Mouse (Mus musculus) lung, embryonic 14.5 days (tissue): ENCODE data around the gene Mybpc2. TPM values are rescaled to one million over a fixed set of nuclear protein-coding genes. Genes with fewer than 3 reads are reported as not detected.

Source experiments
- ATAC-seq: fragments of 200-750 bp; cut with Nextera tagmentation; 2 replicates; pipeline ENCODE4 v1.8.0; 2017; ENCODE audit warnings: mild to moderate bottlenecking, moderate TSS enrichment, moderate library complexity; ENCODE audit not compliant: insufficient read depth
- DNase-seq: peaks from one replicate; pipeline ENCODE4 v3.0.0-alpha.2; 2015
- H3K27ac ChIP-seq: fragments of 300-500 bp; sonication (generic); 2 replicates; pipeline ENCODE4 v1.5.1; 2014; ENCODE audit warnings: low read depth, mild to moderate bottlenecking, moderate library complexity
- H3K27me3 ChIP-seq: fragments of 300-500 bp; sonication (generic); 2 replicates; pipeline ENCODE4 v1.6.1; 2014; ENCODE audit warnings: low read length, control low read depth; ENCODE audit not compliant: insufficient read depth
- H3K36me3 ChIP-seq: fragments of 300-500 bp; sonication (generic); 2 replicates; pipeline ENCODE4 v1.6.1; 2014; ENCODE audit warnings: control low read depth; ENCODE audit not compliant: insufficient read depth
- H3K4me1 ChIP-seq: fragments of 300-500 bp; sonication (generic); 2 replicates; pipeline ENCODE4 v1.6.1; 2014; ENCODE audit warnings: antibody characterized with exemption, control low read depth; ENCODE audit not compliant: insufficient read depth
- H3K4me2 ChIP-seq: fragments of 300-500 bp; sonication (generic); 2 replicates; pipeline ENCODE4 v1.6.1; 2014; ENCODE audit warnings: mild to moderate bottlenecking
- H3K4me3 ChIP-seq: fragments of 300-500 bp; sonication (generic); 2 replicates; pipeline ENCODE4 v1.5.1; 2014; ENCODE audit warnings: low read depth, low read length
- H3K9ac ChIP-seq: fragments of 300-500 bp; sonication (generic); 2 replicates; pipeline ENCODE4 v1.6.1; 2014
- H3K9me3 ChIP-seq: fragments of 300-500 bp; sonication (generic); 2 replicates; pipeline ENCODE4 v1.6.1; 2016; ENCODE audit warnings: low read depth, low read length, control low read depth
- CTCF ChIP-seq: IDR thresholded peaks from 2 replicates; pipeline ENCODE4 v1.5.1; 2016; ENCODE audit warnings: antibody characterized with exemption, low read depth
- WGBS: fragments of 180-500 bp; shearing (Covaris S2); extraction: QIAGEN DNeasy Blood & Tissue Kit; methylation state at CpG from one replicate; pipeline ENCODE4 v1.1.7; 2014; 5-methylcytosine and 5-hydroxymethylcytosine counted together
- polyA plus RNA-seq: library from polyadenylated mRNA; unstranded; fragments of >200 nt; fragmentation: Nextera tagmentation; extraction: Ambion mirVana; gene quantifications from 2 replicates; pipeline ENCODE4 v1.2.1, GENCODE M21; 2014

Mybpc2 gene
- polyA plus RNA-seq, 1 experiment from 2014 or later, result 0.14 TPM

- no peak for DNase-seq
- H3K9ac ChIP-seq, result no peak overlapping the region
Observed at GRCm38 (mm10) chr7:44492166-44492826, 32.2 kb downstream of the Mybpc2 start.

GRCm38 (mm10) chr7:44491391-44491790, 33.1 kb downstream of the Mybpc2 start:
- no peak for TF ChIP-seq CTCF
- peaks cover 48% of the 10 kb centered on the region for H3K36me3 ChIP-seq
- peaks cover 7% of the 10 kb centered on the region for H3K4me1 ChIP-seq
- no peak overlapping the region for H3K4me2 ChIP-seq
- H3K27ac ChIP-seq, result no peak overlapping the region
- H3K4me3 ChIP-seq, result no peak overlapping the region
- H3K9me3 ChIP-seq, result no peaks in the 10 kb centered on the region
- WGBS, result 95% methylated on average over 5 of the region's 5 CpGs
- H3K27me3 ChIP-seq, result no peaks in the 10 kb centered on the region
- DNase-seq, result no peak
- H3K9ac ChIP-seq, result no peak overlapping the region
- no peak for ATAC-seq

More at GRCm38 (mm10) chr7:44492166-44492826, 32.2 kb downstream of the Mybpc2 start:
- H3K4me2 ChIP-seq, result no peak overlapping the region
- H3K27ac ChIP-seq, result no peak overlapping the region
- H3K36me3 ChIP-seq, result peaks cover 48% of the 10 kb centered on the region
- no peak for ATAC-seq
- 89% methylated on average over 21 of the region's 21 CpGs for WGBS
- no peaks in the 10 kb centered on the region for H3K27me3 ChIP-seq
- no peak overlapping the region for H3K4me3 ChIP-seq
- no peak for TF ChIP-seq CTCF
- H3K9me3 ChIP-seq, result no peaks in the 10 kb centered on the region
- H3K4me1 ChIP-seq, result peaks cover 7% of the 10 kb centered on the region

GRCm38 (mm10) chr7:44490281-44490680, 34.2 kb downstream of the Mybpc2 start:
- Histone ChIP-seq H3K4me1 (peaks cover 2% of the 10 kb centered on the region; the same call in 1 of the 2 replicates), H3K9me3 (no peaks in the 10 kb centered on the region), H3K36me3 (peaks cover 48% of the 10 kb centered on the region), H3K4me3 (no peak overlapping the region), H3K4me2 (no peak overlapping the region), H3K27ac (no peak overlapping the region), H3K9ac (no peak overlapping the region), H3K27me3 (no peaks in the 10 kb centered on the region)
- DNase-seq (no peak), ATAC-seq (no peak)
- TF ChIP-seq CTCF, result no peak
- 89% methylated on average over 4 of the region's 4 CpGs for WGBS

- DNase-seq (no peak), ATAC-seq (no peak)
- no peaks in the 10 kb centered on the region for H3K4me1 ChIP-seq
- no peaks in the 10 kb centered on the region for H3K9me3 ChIP-seq
- H3K4me3 ChIP-seq, result no peak overlapping the region
- 86% methylated on average over 8 of the region's 8 CpGs for WGBS
- H3K27ac ChIP-seq, result no peak overlapping the region
- no peak overlapping the region for H3K4me2 ChIP-seq
- no peak overlapping the region for H3K9ac ChIP-seq
- H3K36me3 ChIP-seq, result peaks cover 45% of the 10 kb centered on the region
- no peak for TF ChIP-seq CTCF
- H3K27me3 ChIP-seq, result no peaks in the 10 kb centered on the region
Observed at GRCm38 (mm10) chr7:44488545-44488944, 35.9 kb downstream of the Mybpc2 start.

GRCm38 (mm10) chr7:44487936-44488335, 36.5 kb downstream of the Mybpc2 start:
- TF ChIP-seq CTCF, result no peak
- H3K27me3 ChIP-seq, result no peaks in the 10 kb centered on the region
- ATAC-seq (no peak), DNase-seq (no peak)
- H3K36me3 ChIP-seq, result peaks cover 42% of the 10 kb centered on the region
- no peak overlapping the region for H3K9ac ChIP-seq
- H3K9me3 ChIP-seq, result no peaks in the 10 kb centered on the region
- no peak overlapping the region for H3K4me2 ChIP-seq
- no peak overlapping the region for H3K4me3 ChIP-seq
- no peak overlapping the region for H3K27ac ChIP-seq
- WGBS, result 85% methylated on average over 7 of the region's 7 CpGs
- no peaks in the 10 kb centered on the region for H3K4me1 ChIP-seq

GRCm38 (mm10) chr7:44486927-44487575, 37.4 kb downstream of the Mybpc2 start:
- Histone ChIP-seq H3K9ac (no peak overlapping the region), H3K27ac (no peak overlapping the region), H3K4me2 (no peak overlapping the region), H3K36me3 (peaks cover 34% of the 10 kb centered on the region), H3K4me1 (no peaks in the 10 kb centered on the region), H3K27me3 (no peaks in the 10 kb centered on the region), H3K4me3 (no peak overlapping the region), H3K9me3 (no peaks in the 10 kb centered on the region)
- DNase-seq (no peak), ATAC-seq (no peak)
- TF ChIP-seq CTCF, result no peak
- 60% methylated on average over 13 of the region's 13 CpGs for WGBS

GRCm38 (mm10) chr7:44485572-44486195, 38.8 kb downstream of the Mybpc2 start:
- DNase-seq, result no peak
- H3K9ac ChIP-seq, result no peak overlapping the region
- no peaks in the 10 kb centered on the region for H3K27me3 ChIP-seq
- no peak overlapping the region for H3K4me3 ChIP-seq
- H3K27ac ChIP-seq, result no peak overlapping the region
- no peaks in the 10 kb centered on the region for H3K9me3 ChIP-seq
- H3K4me1 ChIP-seq, result no peaks in the 10 kb centered on the region
- no peak for TF ChIP-seq CTCF
- no peak overlapping the region for H3K4me2 ChIP-seq
- peaks cover 20% of the 10 kb centered on the region for H3K36me3 ChIP-seq
- 60% methylated on average over 7 of the region's 7 CpGs for WGBS
- ATAC-seq, result no peak
